Mouse (Mus musculus) heart, postnatal 36 days (tissue): ENCODE measurements around the gene Ripply1. TPM values are rescaled to one million over a fixed set of nuclear protein-coding genes. Genes with fewer than 3 reads are reported as not detected.
"Not testable (repeated sequence)": the region's sequence is repeated elsewhere in the genome, so short reads cannot be mapped to it uniquely, and the experiment has no call there.

Experiments used
- DNase-seq, 2 experiments: peaks; one replicate each; pipeline ENCODE4 v3.0.0; 2021 to 2022
- intact Hi-C: fragments of 180-260 bp; cut with DNase I; formaldehyde crosslinking; loops from one replicate; pipeline ENCODE4 v1.15.1; 2025
- total RNA-seq, 2 experiments: library from RNA; stranded (reverse); gene quantifications; 2 replicates each; pipeline ENCODE4 v1.2.3; 2021

The Ripply1 gene
- total RNA-seq, 2 experiments from 2014 or later: not detected

DNA sequence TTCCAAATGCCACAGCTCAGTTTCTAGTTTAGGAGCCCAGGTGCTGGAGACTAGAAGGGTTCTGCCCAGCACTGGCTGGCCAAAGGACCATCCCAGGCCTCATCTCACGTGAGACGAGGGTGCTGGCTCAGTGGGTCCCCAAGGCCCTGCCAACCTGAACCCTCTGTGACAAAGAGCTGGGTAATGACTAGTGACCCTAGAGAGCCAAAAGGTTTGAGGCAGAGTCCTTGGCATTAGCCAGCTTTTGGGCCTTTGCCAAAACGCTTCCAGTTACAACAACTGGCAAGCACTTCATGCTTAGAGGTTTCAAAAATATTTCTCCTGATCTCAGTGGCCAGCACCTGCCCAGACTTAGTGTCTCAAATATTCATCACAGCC, 881 bp upstream of the Ripply1 start:
- DNase-seq: peak in 1 of 2 experiments; percentile 33
- intact Hi-C loops: no loop called here

DNA sequence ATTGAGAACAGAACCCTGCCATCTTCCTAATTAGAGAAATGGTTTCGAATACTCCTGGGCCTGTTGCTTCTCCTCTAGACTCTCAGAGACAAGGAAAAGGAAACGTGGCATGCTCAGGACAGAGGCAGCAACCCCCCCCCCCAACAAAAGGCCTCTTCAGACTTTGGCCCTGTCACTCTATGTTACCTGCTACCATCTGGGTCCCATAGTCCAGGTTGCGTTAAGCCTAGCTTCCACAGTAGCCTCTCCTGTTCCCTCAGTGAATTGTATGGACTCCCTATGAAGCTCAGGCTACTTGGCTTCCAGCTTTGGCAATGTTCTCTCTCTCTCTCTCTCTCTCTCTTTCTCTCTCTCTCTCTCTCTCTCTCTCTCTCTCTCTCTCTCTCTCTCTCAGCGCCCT, 590 bp downstream of the Ripply1 start:
- intact Hi-C loops: no loop called here
- no peak for DNase-seq

DNA sequence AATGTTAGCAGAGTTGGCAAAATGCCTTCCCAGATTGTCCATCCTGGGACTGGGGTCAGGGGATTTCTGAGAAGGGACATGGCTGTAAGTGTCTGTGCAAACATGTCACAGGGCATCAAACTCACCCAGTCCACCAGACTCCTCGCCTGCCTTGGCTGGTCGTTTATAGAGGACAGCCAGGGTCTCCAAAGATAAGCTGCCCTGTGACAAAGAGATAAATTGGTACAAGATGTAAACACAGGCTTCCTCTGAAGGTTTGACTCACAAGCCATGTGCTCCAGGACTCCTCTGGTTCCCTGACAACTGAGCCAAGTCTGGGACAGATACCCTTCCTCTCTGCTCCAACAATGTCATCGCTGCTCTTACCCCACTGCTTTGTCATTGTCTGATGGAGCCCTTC, 1.2 kb downstream of the Ripply1 start:
- intact Hi-C loops: no loop called here
- no peak for DNase-seq

DNA sequence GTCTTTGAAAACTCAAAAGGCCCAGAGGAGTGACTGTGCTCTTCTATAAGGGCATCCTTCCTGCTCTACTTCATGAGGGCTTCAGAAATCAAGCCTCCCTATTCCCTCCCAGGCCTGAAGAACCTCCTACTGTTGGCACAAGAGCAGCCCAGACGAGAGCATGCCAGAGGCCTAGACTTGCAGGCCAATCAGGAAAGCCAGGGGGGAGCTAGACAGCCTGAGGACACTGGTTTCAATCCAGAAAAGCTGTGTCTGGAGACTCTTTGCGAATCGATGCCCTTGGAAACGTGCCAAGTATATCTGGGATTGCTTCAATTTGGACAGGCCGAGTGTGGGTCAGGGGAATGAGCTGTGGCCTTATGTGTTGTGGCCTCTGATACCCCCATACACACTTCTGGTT, 2.8 kb downstream of the Ripply1 start:
- intact Hi-C loops: no loop called here

DNA sequence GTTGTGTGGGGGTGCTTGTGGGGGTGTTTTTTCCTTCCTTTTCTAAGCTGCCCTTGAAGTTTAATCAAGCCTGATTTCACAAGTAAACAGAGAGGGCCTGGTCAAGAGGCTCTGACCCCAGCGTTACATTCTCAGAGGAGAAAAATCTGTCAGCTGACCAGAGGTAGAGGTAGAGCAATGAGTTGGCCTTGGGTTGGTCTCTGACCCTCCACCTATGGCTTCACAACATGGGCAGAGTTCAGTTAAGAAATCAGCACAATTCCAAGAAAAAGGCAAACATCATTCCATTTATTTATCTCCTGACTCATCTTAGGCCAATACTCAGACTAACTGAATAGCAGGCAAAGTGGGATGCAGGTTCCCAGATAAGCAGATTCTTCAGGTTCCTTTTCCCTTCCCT, 3.3 kb downstream of the Ripply1 start:
- intact Hi-C loops: no loop called here

More for the DNA sequence above, 2.8 kb downstream of the Ripply1 start:
- DNase-seq: no peak

DNA sequence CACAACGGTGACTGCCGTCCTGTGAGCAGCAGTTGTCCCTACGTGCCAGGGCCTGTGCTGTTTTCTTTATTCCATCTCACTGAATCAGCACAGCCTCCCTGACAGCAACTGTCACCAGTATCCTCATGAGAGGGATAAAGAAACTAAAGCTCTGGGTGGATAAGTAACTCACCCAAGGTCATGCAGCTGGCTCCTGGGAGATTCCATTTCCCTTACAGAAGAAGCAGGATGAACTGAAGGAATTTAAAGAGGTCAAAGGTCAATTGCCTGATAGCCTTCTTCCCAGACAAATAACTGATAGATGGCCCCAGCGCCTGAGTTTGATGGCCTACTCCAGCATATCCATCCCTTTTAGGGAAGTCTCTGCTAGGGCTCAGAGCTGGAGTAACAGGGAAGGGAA, 4.8 kb downstream of the Ripply1 start:
- DNase-seq: no peak
- intact Hi-C loops: no loop called here

More for the DNA sequence above, 3.3 kb downstream of the Ripply1 start:
- DNase-seq: no peak

DNA sequence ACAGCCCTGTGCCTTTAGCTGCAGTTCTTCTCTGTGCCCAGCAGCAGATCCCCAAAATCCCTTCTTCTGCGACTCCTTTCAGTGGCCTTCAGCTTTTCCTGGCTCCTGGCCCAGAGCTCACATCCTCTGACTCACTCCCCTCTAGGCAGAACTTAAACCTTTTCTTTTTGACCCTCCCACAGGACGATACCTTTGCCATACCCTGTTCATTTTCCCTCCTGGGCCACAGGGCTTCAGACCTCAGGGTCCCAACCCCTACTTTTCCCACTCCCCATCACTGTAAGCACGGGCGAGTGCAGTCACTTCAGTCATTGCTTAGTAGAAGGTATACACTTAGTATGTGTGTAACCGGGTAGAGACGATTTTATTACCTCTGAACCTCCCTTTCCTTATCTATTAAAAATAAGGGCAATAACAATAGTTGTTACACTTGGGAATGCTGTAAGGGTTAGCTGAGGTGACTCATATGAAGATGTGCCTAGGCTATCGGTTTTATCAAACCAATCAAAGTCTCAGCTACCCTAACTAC, 7.0 kb downstream of the Ripply1 start:
- intact Hi-C loops: no loop called here
- no peak for DNase-seq

DNA sequence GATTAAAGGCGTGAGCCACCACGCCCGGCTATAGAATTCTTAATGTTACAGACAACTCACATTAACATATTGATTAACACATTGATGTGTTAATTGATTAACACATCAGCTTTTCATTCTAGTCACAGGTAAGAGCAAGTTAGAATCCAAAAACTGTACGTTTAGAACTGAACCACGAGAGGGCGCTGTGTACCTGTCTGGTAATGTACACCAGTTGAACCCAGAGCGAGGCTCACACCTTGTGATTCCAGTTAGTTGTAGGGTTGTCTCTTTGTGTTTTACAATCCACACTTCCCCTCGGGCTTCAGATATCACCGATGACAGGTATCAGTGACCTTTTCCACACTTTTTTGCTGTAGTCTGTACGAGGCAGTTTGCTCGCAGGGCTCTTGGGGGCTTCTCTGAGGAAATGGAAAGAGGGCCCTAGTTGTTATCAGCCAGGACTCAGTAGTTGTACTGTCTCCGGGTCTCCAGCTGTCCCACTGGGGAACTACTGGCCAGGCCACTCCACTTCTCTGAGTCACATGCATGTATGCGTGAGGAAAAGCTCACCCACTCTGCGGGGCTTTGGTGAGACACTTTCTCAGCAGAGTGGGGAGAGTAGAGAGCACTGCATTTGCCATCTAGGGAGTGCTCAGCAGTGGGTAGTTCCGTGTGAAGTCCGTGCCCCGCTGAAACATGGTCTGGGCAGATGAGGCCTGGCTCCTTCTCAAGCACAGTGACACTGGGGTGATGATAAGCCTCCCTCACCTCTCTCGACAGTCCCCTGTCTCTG, 7.7 kb downstream of the Ripply1 start:
- intact Hi-C loops: loop anchor here (1.0 kb wide), 1 partner anchor 58 kb away; no protein-coding TSS in a partner anchor
- DNase-seq: peak; percentile 28 to 38

DNA sequence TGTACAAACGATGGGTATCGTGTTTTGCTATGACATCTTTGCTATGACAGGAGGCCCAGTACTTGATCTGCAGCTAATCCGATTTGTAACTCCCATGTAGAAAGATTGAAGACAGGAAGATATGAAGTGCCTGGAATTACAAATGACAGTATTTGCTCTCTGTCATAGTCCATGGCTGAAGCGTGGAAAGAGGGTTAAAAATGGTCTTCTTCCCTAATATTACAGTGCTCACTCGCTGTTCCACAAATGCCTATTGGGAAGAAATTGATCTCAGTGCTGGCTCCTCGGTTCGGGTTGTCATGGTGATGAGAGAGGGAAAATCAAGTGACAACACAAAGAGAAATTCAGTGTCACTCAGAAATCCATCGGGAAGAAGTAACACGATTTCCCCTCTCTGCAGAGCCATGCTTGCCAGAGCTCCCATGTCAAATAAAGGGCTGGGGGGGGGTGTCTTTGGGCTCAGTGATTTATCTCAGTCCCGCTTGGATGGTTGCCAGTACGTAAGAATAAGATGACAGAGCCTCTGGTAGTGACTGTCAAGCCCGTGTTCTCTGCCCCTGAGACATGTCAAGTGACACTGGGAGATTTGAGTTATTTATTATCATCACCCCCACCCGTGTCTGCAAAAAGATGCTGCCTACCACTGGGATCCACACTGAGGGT, 12.0 kb downstream of the Ripply1 start:
- intact Hi-C loops: no loop called here
- DNase-seq: no peak

DNA sequence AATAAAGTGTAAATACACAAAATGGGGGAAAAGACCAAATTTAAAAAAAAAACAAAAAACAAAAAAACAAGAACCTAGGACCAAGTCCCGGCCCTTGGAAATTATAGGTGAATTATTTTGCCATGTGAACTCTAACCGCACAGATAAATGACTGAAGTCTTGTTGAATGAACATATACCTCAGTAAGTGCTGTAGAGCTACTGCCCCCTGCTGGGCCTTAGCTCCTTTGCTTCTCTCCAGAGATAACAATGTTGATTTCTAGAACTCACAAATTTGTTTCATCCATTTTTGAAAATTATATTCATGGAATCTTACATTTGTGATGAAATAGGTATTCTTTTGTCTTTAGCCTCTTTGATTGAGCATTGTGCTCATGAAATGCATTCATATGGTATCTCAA, 19.6 kb downstream of the Ripply1 start:
- intact Hi-C loops: loop anchor here (5.0 kb wide), 2 partner anchors 345 to 390 kb away; no protein-coding TSS in a partner anchor
- DNase-seq: peak in 1 of 2 experiments; percentile 10

DNA sequence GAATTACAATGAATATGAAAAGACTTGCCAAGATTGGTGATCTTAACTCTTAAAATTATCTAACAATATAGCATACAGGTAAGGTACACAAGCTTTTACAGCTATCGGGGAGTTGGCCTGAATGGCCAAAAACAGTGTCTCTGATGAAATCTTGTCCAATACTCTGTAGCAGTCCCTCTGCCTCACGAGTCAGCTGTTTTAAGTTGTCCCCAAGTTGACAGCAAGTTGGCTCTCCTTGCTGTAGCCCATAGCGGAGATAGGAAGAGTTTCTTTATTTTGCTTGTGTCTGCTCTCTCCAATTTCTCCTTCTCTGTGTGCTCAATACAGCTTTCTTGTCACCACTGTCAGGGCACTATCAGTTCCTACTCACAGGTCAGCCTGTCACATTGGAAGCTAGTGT, 23.5 kb downstream of the Ripply1 start:
- intact Hi-C loops, DNase-seq: not testable (repeated sequence)

DNA sequence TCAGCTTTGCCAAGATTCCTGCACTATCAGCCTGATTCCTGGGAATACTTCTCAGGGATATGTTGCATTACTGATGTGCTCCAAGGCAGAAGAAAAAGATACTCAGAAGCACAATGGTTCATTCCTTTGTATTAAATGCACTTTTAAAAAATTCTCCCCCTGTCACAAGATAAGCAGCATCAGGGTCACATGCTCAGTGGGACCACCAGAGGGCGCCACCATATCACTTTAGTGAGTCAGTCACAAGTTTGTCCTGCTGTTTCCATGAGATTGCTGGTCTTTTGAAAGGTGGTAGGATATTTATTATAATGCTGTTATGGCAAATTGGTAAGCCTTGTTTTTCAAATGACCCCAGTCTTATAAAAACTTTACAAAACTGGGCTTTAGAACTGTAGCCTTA, 30.3 kb downstream of the Ripply1 start:
- peak; percentile 18 to 37 for DNase-seq
- intact Hi-C loops: no loop called here

DNA sequence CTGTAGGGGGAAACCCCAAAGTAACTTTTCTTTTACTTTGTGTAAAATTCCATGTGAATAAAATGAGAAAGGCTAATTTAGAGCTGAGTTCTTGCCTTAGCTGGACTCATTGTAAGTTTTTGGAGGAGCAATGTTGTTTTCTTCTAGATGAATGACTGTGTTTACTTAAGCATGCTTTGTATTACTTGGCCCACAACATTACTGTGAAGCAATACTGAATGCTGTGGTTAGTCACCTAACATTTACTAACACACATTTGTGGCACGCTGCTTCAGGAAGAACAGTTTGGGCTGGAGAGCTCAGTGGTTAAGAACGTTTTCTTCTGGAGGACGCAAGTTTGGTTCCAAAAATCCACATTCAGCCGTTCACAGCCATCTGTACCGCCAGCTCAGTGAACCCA, 45.1 kb downstream of the Ripply1 start:
- DNase-seq: no peak

DNA sequence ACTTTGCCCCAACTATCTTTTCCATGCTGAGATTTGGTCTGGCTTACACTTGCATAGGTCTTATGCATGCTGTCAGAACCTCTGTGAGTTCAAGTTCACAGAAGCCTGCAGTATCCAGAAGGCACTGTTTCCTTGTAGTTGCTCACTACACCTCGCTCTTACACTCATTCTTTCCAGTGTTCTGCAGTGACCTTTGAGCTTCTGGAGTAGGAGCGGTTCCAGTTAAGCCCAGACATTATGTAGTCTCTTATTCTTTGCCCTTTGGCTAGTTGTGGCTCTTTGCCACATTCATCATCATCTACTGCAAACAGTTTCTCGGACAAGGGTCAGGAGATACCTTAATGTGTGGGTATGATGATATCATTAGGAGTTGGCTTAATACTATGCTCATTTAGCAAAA, 51.6 kb downstream of the Ripply1 start:
- no peak for DNase-seq
- intact Hi-C loops: no loop called here

More for the DNA sequence above, 45.1 kb downstream of the Ripply1 start:
- intact Hi-C loops: no loop called here

Other genes with a start within 250 kb of the Ripply1 start
- gene Rnf128, start 219.0 kb downstream of the Ripply1 start, total RNA-seq: 10 to 100 TPM; 70.5 to 70.8 TPM
- gene Tbc1d8b, start 97.4 kb downstream of the Ripply1 start, total RNA-seq: 1 to 10 TPM; 5.1 to 6.3 TPM
- gene Gm15013, start 67.9 kb downstream of the Ripply1 start, total RNA-seq: not detected
- gene Cldn2, start 18.5 kb upstream of the Ripply1 start, total RNA-seq: not detected
- gene Morc4, start 89.3 kb upstream of the Ripply1 start, total RNA-seq: 1 to 10 TPM; 4.0 to 4.7 TPM
- gene Rbm41, start 216.2 kb upstream of the Ripply1 start, total RNA-seq: 1 to 10 TPM; 6.6 to 7.9 TPM